Mouse (Mus musculus) myocyte (in vitro differentiated cells): ENCODE measurements around the gene Wrap53. TPM values are rescaled to one million over a fixed set of nuclear protein-coding genes. Genes with fewer than 3 reads are reported as not detected.
"Not testable (repeated sequence)": the region's sequence is repeated elsewhere in the genome, so short reads cannot be mapped to it uniquely, and the experiment has no call there.

Source experiments
- H3K27me3 ChIP-seq: one replicate; pipeline ENCODE4 v1.6.1; 2011; ENCODE audit not compliant: control insufficient read depth, insufficient read depth, insufficient read length
- H3K36me3 ChIP-seq: one replicate; pipeline ENCODE4 v1.6.1; 2011; ENCODE audit not compliant: control insufficient read depth, insufficient read depth
- H3K4me2 ChIP-seq: one replicate; pipeline ENCODE4 v1.6.1; 2011; ENCODE audit warnings: low read depth, control low read depth
- H3K4me3 ChIP-seq: one replicate; pipeline ENCODE4 v1.5.1; 2011; ENCODE audit warnings: mild to moderate bottlenecking, control low read depth, moderate library complexity
- H3K79me2 ChIP-seq: one replicate; pipeline ENCODE4 v1.6.1; 2011; ENCODE audit not compliant: control insufficient read depth, insufficient read depth
- H3ac ChIP-seq: one replicate; pipeline ENCODE4 v1.6.1; 2011; ENCODE audit not compliant: control insufficient read depth, insufficient read length
- CEBPB ChIP-seq: IDR thresholded peaks from 2 replicates; pipeline ENCODE4 v1.6.1; 2011; ENCODE audit warnings: mild to moderate bottlenecking, moderate library complexity; ENCODE audit not compliant: poor library complexity, insufficient read depth, severe bottlenecking
- E2F4 ChIP-seq: IDR thresholded peaks from one replicate; pipeline ENCODE4 v1.6.1; 2011; ENCODE audit warnings: mild to moderate bottlenecking, control low read depth, moderate library complexity; ENCODE audit not compliant: insufficient read depth
- MAX ChIP-seq: IDR thresholded peaks from one replicate; pipeline ENCODE4 v1.6.1; 2011; ENCODE audit warnings: low read depth, mild to moderate bottlenecking, control low read depth
- MYOD1 ChIP-seq, 3 experiments: IDR thresholded peaks; one replicate each; pipeline ENCODE4 v1.6.1; 2011; ENCODE audit warnings: control low read depth in 2 of 3, low read depth in 2 of 3, mild to moderate bottlenecking in 2 of 3, moderate library complexity in 1 of 3; ENCODE audit not compliant: insufficient read length in 2 of 3, control insufficient read depth in 1 of 3
- MYOG ChIP-seq, 3 experiments: IDR thresholded peaks; one replicate each; pipeline ENCODE4 v1.6.1; 2011; ENCODE audit warnings: control low read depth in 2 of 3, low read depth in 2 of 3, mild to moderate bottlenecking in 2 of 3; ENCODE audit not compliant: insufficient read length in 2 of 3, control insufficient read depth in 1 of 3, insufficient read depth in 1 of 3
- POLR2A ChIP-seq: IDR thresholded peaks from one replicate; pipeline ENCODE4 v1.6.1; 2011; ENCODE audit warnings: low read depth, mild to moderate bottlenecking, control low read depth, moderate library complexity; ENCODE audit not compliant: insufficient read length
- POLR2AphosphoS2 ChIP-seq: IDR thresholded peaks from one replicate; pipeline ENCODE4 v1.6.1; 2011; ENCODE audit warnings: low read depth, control low read depth; ENCODE audit not compliant: insufficient read length
- REST ChIP-seq: IDR thresholded peaks from one replicate; pipeline ENCODE4 v1.6.1; 2011; ENCODE audit warnings: mild to moderate bottlenecking, control low read depth, moderate library complexity; ENCODE audit not compliant: insufficient read depth, insufficient read length
- SRF ChIP-seq: IDR thresholded peaks from one replicate; pipeline ENCODE4 v1.6.1; 2011; ENCODE audit warnings: low read depth; ENCODE audit not compliant: control insufficient read depth, insufficient read length
- TCF12 ChIP-seq: IDR thresholded peaks from one replicate; pipeline ENCODE4 v1.6.1; 2011; ENCODE audit warnings: mild to moderate bottlenecking, control low read depth; ENCODE audit not compliant: poor library complexity, insufficient read depth, severe bottlenecking
- TCF3 ChIP-seq: IDR thresholded peaks from one replicate; pipeline ENCODE4 v1.6.1; 2011; ENCODE audit warnings: low read depth, control low read depth; ENCODE audit not compliant: insufficient read length
- USF1 ChIP-seq: IDR thresholded peaks from one replicate; pipeline ENCODE4 v1.6.1; 2011; ENCODE audit warnings: low read depth, mild to moderate bottlenecking, control low read depth, moderate library complexity
- polyA plus RNA-seq: library from polyadenylated mRNA; unstranded; fragments of >200 nt; fragmentation: generic; extraction: Trizol; gene quantifications from one replicate; pipeline ENCODE4 v1.2.1, GENCODE M21; 2012; ENCODE audit warnings: missing spikeins

The Wrap53 gene
- polyA plus RNA-seq, result 9.1 TPM

DNA sequence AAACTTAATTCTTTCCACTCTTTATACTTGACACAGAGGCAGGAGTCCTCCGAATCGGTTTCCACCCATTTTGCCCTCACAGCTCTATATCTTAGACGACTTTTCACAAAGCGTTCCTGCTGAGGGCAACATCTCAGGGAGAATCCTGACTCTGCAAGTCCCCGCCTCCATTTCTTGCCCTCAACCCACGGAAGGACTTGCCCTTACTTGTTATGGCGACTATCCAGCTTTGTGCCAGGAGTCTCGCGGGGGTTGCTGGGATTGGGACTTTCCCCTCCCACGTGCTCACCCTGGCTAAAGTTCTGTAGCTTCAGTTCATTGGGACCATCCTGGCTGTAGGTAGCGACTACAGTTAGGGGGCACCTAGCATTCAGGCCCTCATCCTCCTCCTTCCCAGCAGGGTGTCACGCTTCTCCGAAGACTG is at the start of gene Wrap53, which contains the start of gene Trp53:
Gene Wrap53, minus strand, starts transcription at position 165 of the 424 bp plus-strand sequence.
Gene Trp53, plus strand, starts transcription at position 269 of the 424 bp plus-strand sequence.
- TF ChIP-seq TCF12, result no peak
- TF ChIP-seq USF1, result peak; percentile 90
- peak; percentile 22 for TF ChIP-seq SRF
- peak; percentile 69 for TF ChIP-seq POLR2A
- TF ChIP-seq POLR2AphosphoS2, result peak; percentile 66
- peak; percentile 93 for TF ChIP-seq MAX
- Histone ChIP-seq H3ac (peak within 1 kb of the TSS; percentile 79), H3K4me3 (peak within 1 kb of the TSS; percentile 99), H3K4me2 (peak within 1 kb of the TSS; percentile 97), H3K79me2 (peaks cover 78% of the 10 kb centered on the region), H3K36me3 (no peaks in the 10 kb centered on the region), H3K27me3 (no peaks in the 10 kb centered on the region)

DNA sequence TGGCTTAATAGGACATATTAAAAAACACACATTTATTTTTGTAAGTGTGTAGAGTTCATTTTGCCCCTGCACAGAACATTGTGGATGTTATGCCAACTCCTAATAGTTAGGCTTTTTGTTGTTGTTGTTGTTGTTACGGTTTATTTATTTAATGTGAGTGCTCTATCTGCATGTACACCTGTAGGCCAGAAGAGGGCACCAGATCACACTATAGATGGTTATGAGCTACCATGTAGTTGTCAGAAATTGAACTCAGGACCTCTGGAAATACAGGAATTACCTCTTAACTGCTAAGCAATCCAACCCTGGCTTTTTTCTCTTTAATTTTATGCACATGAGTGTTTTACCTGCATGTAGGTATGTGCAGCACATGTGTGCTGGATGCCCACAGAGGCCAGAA is 49.7 kb upstream of the Wrap53 start:
- H3K79me2 ChIP-seq, result peaks cover 16% of the 10 kb centered on the region

DNA sequence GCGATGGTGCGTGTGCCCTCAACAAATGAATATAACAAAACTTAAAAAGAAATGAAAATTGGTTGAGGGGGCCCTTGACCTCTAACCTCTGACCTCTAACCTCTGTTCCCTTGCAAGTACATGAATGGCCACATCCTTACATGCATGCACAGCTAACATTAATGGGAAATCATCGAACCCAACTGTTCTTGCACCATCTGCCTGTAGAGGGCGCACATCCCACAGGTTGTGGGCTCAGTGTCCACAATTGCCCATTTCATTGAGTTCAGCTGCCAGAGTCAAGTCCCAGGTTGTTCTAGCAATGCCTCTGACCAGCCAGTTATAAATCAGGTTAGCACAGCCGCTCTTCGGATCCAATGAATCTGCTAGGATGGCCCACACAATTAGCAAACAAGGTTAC is 48.2 kb upstream of the Wrap53 start:
- Histone ChIP-seq H3K4me2 (peak overlapping the region; percentile 48), H3K79me2 (peaks cover 1% of the 10 kb centered on the region)
- TF ChIP-seq POLR2AphosphoS2 (no peak), USF1 (no peak), MYOG (IDR thresholded peaks at IDR 0.05; ENCODE audit: control insufficient read depth in 1 of 3, insufficient read depth in 1 of 3, insufficient read length in 2 of 3, low read depth in 2 of 3) (peak in 1 of 3 experiments; percentile 8)

More for the DNA sequence above, 49.7 kb upstream of the Wrap53 start:
- Histone ChIP-seq H3K4me3 (no peak overlapping the region), H3K36me3 (no peaks in the 10 kb centered on the region), H3K27me3 (no peaks in the 10 kb centered on the region), H3K4me2 (no peak overlapping the region), H3ac (no peak overlapping the region)
- TF ChIP-seq MYOD1 (IDR thresholded peaks at IDR 0.05; ENCODE audit: control insufficient read depth in 1 of 3, insufficient read length in 2 of 3, low read depth in 2 of 3) (no peak), SRF (no peak), REST (no peak), USF1 (no peak), TCF3 (no peak), POLR2A (no peak), MYOG (IDR thresholded peaks at IDR 0.05; ENCODE audit: control insufficient read depth in 1 of 3, insufficient read depth in 1 of 3, insufficient read length in 2 of 3, low read depth in 2 of 3) (no peak), CEBPB (no peak), MAX (no peak), POLR2AphosphoS2 (no peak), E2F4 (no peak)

DNA sequence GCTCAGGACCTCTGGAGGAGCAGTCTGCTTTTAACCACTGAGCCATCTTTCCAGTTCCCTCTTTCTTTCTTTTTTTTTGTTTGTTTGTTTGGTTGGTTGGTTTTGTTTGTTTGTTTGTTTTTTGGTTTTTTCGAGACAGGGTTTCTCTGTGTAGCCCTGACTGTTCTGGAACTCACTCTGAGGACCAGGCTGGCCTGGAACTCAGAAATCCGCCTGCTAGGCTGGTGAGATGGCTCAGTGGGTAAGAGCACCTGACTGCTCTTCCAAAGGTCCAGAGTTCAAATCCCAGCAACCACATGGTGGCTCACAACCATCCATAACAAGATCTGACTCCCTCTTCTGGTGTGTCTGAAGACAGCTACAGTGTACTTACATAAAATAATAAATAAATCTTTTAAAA is 44.3 kb upstream of the Wrap53 start:
- H3K79me2 ChIP-seq, H3ac ChIP-seq, H3K36me3 ChIP-seq, H3K4me3 ChIP-seq, H3K27me3 ChIP-seq, H3K4me2 ChIP-seq: not testable (repeated sequence)

More for the DNA sequence above, 48.2 kb upstream of the Wrap53 start:
- H3K36me3 ChIP-seq, result no peaks in the 10 kb centered on the region
- H3ac ChIP-seq, result no peak overlapping the region
- H3K4me3 ChIP-seq, result no peak overlapping the region
- H3K27me3 ChIP-seq, result no peaks in the 10 kb centered on the region

DNA sequence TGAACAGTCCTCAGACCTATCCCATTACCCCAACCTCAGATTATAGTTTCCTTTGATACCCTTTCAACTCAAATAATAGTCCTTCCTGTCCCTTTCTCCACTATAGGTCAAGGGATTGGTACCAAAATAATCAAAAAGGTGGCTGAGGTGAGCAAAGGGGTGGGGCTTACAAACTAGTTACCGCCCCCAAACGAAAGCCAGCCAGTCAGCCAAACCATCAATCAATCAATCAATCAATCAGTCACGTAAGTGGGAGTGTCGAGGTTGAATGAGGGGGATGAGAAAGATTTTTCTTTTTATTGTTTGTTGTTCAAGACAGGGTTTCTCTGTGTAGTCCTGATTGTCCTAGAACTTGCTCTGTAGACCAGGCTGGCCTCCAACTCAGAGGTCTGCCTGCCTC is 43.0 kb upstream of the Wrap53 start:
- peak overlapping the region; percentile 55 for H3K4me3 ChIP-seq
- H3K4me2 ChIP-seq, result no peak overlapping the region
- no peaks in the 10 kb centered on the region for H3K79me2 ChIP-seq
- no peak for TF ChIP-seq MYOD1 (IDR thresholded peaks at IDR 0.05; ENCODE audit: control insufficient read depth in 1 of 3, insufficient read length in 2 of 3, low read depth in 2 of 3)
- TF ChIP-seq E2F4, result no peak
- TF ChIP-seq MYOG (IDR thresholded peaks at IDR 0.05; ENCODE audit: control insufficient read depth in 1 of 3, insufficient read depth in 1 of 3, insufficient read length in 2 of 3, low read depth in 2 of 3), result no peak
- no peak for TF ChIP-seq MAX
- TF ChIP-seq USF1, result no peak
- TF ChIP-seq POLR2AphosphoS2, result no peak
- no peak for TF ChIP-seq TCF3
- no peak for TF ChIP-seq SRF
- no peak for TF ChIP-seq POLR2A
- no peak for TF ChIP-seq CEBPB
- no peak for TF ChIP-seq TCF12
- no peak for TF ChIP-seq REST
- H3ac ChIP-seq, result no peak overlapping the region
- H3K27me3 ChIP-seq, result peaks cover under 1% of the 10 kb centered on the region
- H3K36me3 ChIP-seq, result no peaks in the 10 kb centered on the region
